Mouse (Mus musculus): ENCODE measurements around the gene Adcy7.

Adcy7 gene

DNA sequence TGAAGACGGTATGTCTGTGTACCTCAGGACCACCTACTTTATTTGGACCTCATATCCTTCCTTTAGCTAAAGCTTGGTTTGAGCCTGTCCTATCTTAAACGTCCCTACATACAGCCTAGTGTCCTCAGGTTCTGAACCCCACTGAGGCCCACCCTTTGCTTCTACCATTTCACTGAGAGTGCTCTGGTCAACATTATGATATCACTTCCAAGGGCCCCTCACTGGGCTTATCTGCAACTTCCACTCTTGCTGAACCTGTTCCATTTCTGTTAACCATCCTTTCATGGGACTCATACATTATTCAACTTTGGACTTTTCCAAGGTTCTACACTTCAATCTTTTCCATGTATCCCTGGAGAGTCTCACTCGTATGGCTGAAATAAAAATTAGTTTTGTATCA lies 62.8 kb downstream of the Adcy7 start:
- ChIA-PET POLR2A (interaction anchor here in 1 of 4 experiments (1.2 kb wide), 1 partner anchor 10 kb away, joined by 3 read pairs; no protein-coding TSS in a partner anchor), CTCF (interaction anchor here in 1 of 4 experiments (1.2 kb wide), 1 partner anchor 69 kb away, joined by 3 read pairs; no protein-coding TSS in a partner anchor)

DNA sequence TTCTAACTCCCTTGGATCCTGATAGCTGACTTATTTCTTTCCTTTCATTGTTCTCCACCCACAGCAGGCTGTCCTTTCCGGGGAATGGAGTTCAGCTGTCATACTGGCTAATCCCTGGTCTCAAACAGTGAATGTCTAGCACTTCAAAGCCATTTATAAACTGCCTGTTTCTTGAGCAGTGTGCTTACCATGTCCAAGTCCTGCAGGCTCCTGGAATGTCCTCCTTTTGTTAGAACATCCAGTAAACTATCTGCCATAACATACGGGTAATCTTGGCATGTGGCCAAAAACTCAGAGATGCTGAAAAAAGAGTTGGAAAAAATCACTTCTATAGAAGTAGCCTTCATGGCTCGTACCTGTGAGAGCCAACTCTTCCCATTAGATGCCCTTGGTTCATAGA lies 67.0 kb downstream of the Adcy7 start:
- ChIA-PET POLR2A (interaction anchor here in 2 of 4 experiments (1.3 kb wide), 2 partner anchors 11 kb away, joined by 3 to 5 read pairs; no protein-coding TSS in a partner anchor), CTCF (interaction anchor here in 1 of 4 experiments (0.6 kb wide), 1 partner anchor 21 kb away, joined by 3 read pairs; no protein-coding TSS in a partner anchor)

DNA sequence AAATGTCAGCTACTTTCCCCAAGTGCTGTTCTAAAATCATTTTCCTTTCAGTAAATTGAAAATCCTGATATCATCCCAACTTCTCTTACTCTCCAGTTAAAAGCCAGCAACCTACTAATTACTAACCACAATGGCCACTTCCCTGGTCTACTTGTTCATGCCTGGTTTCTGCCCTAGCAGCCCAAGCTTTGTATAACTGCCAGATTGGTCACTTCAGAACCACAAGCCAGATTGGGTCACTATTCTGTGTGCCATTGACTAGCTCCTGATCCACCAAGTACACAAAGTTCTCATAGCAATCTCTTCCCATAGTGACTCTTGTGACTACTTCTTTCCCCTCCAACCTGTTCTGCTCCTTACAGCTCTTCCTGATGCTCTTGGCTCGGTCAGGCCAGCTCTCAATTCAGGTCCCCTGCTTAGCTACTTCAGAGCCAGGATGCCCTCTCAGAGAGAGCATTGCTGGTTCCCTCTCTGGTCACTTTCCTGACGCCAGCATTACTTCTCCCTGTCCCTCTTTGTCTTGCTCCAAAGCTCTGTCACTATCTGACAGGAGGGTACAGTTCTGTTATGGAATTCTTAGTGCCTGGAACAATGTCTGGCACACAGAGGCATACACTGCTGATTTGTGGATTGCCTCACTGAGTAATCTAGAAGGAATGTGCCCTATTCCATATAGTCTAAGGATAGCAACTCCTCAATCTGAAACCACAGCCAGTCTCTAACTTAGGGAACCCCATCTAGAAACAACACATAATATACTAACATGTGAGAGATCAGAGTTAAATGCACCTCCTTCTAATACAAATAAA lies 67.9 kb downstream of the Adcy7 start:
- CTCF ChIA-PET = interaction anchor here in 2 of 4 experiments (0.9 kb wide), 2 partner anchors 74 kb away, joined by 3 to 4 read pairs; no protein-coding TSS in a partner anchor
- POLR2A ChIA-PET = interaction anchor here in 2 of 4 experiments (1.3 kb wide), 2 partner anchors 10 to 12 kb away, joined by 3 to 5 read pairs; no protein-coding TSS in a partner anchor

DNA sequence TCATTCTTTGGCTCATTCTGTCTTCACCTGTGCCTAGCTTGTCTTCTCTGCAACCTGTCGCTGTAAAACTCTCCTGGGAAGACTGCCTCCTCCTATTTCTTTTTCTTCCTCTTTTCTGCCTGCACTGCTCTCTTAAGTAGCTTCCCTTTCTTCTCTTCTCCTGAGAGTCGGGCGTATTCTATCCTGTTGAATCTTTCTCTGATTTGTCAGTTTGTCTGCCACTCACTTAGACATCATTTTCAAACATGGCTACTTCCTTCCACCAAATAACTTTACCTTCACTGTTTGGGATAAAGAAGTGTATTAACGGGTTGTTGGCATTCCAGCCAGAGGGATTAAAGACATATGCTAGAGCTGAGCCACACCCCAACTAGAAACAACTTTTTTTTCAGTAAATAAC lies 69.8 kb downstream of the Adcy7 start:
- ChIA-PET CTCF (interaction anchor here in 1 of 4 experiments (0.5 kb wide), 1 partner anchor 23 kb away, joined by 3 read pairs; no protein-coding TSS in a partner anchor), POLR2A (interaction anchor here in 1 of 4 experiments (0.6 kb wide), 1 partner anchor 173 kb away, joined by 3 read pairs; no protein-coding TSS in a partner anchor)

DNA sequence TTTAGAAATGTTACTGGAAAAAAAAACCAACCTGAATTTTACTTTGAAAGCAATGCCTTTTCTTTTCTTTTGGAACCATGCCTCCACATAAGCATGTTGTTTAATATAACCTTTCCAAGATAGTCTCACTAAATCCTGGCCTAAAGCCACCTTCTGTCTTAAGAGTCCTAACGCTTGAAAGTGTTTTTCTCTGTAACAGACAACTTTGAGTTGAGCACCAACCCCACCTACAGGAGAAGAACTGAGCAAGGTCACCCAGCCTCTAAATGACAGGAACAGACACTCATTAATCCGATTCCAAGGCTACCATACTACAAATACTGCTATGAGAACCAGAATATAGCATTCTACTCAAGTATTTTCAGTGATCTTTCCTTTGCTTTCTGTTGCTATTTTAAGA lies 76.8 kb downstream of the Adcy7 start:
- CTCF ChIA-PET = no interaction called here

DNA sequence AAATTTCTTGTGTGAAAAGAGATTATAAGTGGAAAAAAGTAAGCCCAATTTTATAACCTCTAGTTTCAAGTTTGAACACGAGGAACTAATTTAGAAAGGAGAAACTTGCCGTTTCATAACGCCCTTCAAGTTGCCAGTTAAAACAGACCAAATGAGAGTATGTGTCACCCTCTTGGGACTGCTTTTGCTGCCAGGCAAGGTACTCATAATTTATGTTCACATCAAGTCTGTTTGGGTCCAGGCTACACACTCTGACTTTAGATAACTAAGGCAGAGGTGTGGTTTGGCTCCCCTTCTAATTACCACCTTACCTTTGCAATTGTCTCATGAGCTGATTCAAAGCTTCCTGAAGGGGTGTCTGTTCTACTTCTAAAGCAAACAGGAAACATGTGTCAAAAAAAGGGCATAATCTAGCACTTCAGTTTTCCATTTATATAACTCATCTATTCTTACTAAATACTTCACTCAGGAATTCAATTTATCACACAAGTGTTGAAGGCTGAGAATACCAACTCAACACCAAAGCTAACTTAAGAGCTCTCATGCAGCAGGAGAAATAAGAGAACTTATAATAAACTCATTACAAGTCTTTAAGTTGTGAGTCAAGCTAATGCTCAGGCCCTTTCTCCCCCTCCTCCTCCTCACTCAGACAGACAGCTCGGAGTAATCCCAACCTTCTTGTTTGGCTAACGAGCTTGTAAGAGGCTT lies 85.2 kb downstream of the Adcy7 start:
- ChIA-PET POLR2A (interaction anchor here in 1 of 4 experiments (1.3 kb wide), 1 partner anchor 92 kb away, joined by 3 read pairs; no protein-coding TSS in a partner anchor), CTCF (no interaction called here)

More for the DNA sequence above, 76.8 kb downstream of the Adcy7 start:
- POLR2A ChIA-PET = no interaction called here

DNA sequence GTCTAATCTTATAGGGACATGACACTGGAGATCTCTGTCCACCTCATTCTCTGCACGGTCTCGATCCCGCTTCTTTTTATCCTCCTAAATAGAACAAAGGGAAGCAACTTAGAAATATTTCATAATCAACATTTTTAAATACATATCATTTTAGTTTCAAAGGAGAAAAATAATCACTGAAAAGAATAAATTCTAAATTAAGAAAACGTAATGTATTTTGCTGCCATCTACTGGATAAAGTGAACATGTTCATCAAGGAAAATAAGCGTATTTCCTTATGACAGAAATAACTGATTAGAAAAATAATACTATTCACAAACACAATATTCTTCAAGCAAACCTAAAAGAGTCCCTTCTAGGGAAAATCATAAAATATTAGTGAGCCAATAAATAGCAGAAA lies 85.7 kb downstream of the Adcy7 start:
- CTCF ChIA-PET = no interaction called here
- POLR2A ChIA-PET = interaction anchor here in 2 of 4 experiments (1.3 to 1.4 kb wide), 2 partner anchors 22 to 92 kb away, joined by 3 read pairs; no protein-coding TSS in a partner anchor

DNA sequence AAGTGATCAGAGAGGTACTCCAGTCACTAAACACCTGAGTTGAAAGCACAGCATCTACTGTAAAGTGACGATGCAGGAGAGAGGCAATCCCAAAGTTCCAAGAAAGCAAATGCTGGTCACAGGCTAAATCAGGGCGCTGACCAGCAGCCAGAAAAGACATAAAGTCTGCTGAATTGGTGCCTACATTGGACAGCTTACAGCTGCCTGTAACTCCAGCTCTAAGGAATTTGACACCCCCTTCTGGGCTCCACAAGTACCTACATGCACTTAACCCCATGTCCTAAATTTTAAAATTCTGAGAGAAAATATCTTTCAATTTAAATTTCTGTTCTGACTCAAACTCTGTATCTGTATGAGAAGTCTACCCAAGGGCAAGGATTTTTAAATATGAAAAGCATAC lies 87.8 kb downstream of the Adcy7 start:
- ChIA-PET POLR2A (interaction anchor here in 2 of 4 experiments (0.6 to 2.1 kb wide), 9 partner anchors 8 to 770 kb away, joined by 3 to 6 read pairs (median 4); partner anchors contain the start of gene Heatr3 (in 1 of the 2)), CTCF (interaction anchor here in 3 of 4 experiments (0.5 to 2.2 kb wide), 12 partner anchors 9 to 400 kb away, joined by 3 to 7 read pairs (median 3); partner anchors contain the start of gene Cyld (in 1 of the 3))

DNA sequence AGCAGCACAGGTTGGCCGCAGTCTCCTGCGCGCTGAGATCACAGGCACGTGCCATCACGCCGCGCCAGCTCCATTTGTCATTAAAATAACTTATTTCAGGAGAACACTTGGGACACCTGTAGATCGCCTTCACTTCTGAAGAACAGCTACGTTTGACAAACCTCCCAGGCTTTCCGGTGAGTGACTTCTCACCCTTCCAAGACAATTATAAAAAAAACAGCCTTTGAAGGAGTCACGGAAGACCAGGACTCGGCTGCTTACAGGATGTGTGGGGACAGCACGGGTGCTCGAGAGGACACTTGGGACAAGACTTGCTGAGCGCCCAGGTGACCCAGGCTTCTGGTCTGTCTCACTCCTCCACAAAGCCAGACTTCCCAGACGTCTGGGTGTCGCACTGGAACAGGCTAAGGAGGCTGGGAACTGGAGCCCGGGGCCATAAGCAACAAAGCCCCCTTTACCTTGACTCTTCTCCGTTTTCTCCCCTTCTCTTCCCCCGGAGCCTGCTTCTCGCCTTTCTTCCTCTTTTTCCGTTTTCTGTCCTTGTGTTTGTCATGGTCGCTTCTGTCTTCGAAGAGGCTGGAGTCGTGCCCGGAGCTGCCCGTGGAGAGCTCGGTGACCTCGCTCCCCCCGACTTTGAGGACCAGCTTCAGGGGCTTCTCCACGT lies 89.0 kb downstream of the Adcy7 start:
- CTCF ChIA-PET = interaction anchor here (0.6 to 2.2 kb wide), 11 partner anchors 88 to 499 kb away, joined by 3 to 8 read pairs (median 4); partner anchors contain the start of gene Cyld (in 1 of the 4)
- POLR2A ChIA-PET = interaction anchor here in 3 of 4 experiments (0.5 to 2.1 kb wide), 17 partner anchors 9 to 769 kb away, joined by 3 to 10 read pairs (median 4); partner anchors contain the start of gene Cnep1r1 (in 1 of the 3)

DNA sequence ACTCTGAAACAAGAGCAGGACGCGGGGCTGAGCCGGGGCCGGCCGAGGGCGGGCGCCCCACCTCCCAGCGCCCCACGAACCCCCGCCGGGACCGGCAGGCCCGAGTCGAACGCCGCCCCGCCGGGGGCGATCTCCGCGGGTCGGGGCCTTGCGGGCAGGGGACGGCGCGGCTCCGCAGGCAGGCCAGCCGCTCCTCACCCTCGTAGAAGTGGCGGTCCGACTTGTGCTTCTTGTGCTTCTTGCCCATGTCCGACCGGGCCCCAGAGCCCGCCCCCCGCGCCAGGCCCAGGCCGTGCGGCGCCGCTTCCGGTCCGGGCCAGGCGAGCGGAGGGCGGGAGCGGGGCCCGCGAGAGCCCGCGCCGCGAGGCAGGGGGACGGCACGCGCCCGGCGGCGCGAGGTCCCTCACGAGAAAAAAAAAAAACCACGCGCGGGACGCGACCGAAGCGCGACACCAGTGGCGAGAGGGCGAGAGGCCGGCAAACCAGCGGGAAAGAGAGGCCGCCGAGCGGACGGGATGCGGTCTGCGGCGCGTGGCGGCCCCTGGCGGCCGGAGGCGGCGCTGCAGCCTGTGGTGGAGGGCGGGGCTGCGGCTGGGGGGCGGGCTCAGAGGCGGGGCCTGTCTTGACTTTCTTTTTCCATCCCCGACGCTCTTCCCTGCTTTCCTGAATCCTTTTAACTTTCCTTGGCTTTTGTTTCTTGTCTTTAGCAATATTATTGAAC lies 89.7 kb downstream of the Adcy7 start, which contains the start of gene Brd7:
Gene Brd7, minus strand, starts transcription at position 487 of the 721 bp plus-strand sequence.
- POLR2A ChIA-PET = interaction anchor here in 2 of 4 experiments (1.1 to 2.1 kb wide), 7 partner anchors 8 to 588 kb away, joined by 3 to 6 read pairs (median 4); partner anchors contain the start of gene Cnep1r1 (in 1 of the 2)
- CTCF ChIA-PET = interaction anchor here in 2 of 4 experiments (0.6 to 2.1 kb wide), 8 partner anchors 89 to 499 kb away, joined by 3 to 8 read pairs (median 4); no protein-coding TSS in a partner anchor

DNA sequence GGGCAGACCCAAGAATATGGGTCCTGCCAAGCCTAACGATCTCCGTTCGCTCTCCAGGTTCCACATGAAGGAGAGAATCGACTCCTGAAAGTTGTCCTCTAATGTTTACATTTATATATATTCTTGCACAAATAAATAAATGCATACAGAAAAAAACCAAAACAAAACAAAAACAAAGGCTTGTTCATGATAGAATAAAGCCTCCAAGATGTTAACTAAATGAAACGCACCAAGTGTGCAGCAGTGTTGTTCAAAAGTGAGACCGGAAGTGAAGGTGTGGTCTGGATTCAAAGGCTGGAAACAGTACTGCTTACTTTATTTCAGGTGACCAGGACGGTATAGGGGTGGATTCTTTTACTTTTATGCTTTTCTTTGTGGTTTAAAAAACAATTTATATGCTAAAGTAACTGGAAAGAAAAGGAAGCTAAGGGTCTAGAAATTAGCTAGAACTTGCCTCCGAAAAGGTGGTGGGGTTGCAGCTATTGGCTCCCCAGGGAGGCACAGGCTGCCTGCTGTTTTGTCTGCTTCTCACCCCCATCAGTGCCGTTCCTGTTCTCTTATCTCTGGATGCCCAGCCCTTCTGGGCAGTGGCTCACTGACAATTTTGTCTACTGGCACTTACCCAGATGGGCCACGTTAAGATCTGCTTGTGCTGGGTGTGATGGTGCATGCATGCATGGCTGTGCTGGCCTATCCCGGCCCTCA lies 90.4 kb downstream of the Adcy7 start:
- ChIA-PET CTCF (interaction anchor here in 3 of 4 experiments (0.6 to 1.4 kb wide), 6 partner anchors 96 to 236 kb away, joined by 3 to 11 read pairs (median 4); no protein-coding TSS in a partner anchor), POLR2A (no interaction called here)

DNA sequence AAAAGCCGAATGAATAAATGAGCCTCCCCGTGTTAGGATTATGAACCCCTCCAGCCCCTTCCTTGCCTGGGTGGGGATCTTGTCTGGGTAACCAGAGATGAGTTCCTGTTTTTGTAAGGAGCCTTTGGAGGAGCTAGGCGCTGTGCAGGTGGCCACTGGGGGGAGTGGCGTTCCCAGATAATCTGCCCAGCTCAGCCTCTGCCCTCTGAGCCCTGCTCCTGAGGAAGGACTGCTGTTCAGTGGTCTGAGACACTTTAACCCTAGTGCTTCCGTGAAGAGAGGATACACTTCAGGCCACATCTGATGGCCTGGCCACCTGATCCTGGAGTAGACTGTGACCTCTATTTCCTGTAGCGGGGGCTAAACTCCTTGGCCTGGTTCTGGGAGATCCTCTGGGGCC lies 97.0 kb downstream of the Adcy7 start:
- POLR2A ChIA-PET = interaction anchor here in 2 of 4 experiments (0.5 to 2.0 kb wide), 3 partner anchors 8 to 823 kb away, joined by 3 to 6 read pairs (median 5); no protein-coding TSS in a partner anchor
- CTCF ChIA-PET = interaction anchor here in 3 of 4 experiments (0.6 to 1.2 kb wide), 5 partner anchors 10 to 385 kb away, joined by 3 to 4 read pairs (median 4); no protein-coding TSS in a partner anchor

DNA sequence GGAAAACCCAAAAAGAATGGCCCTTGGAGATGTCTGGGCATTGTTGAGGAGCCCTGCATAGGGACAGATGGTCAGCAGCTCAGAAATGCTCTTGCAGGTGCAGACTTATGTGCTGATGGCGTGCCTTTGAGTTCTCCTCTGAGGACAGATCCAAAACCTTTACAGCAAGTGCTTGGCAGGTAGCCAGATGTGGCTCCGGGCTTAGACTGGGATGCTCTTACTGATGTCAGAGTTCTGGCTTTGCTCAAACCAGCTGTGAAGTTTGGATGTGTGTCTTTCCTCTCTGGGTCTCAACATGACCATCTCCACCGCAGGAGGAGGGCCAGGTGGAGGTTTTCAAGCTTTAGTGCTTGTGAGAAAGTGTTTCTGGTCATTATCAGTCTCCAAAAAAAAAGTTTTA lies 97.6 kb downstream of the Adcy7 start:
- ChIA-PET POLR2A (interaction anchor here in 2 of 4 experiments (1.4 to 2.0 kb wide), 2 partner anchors 9 kb away, joined by 5 to 6 read pairs; no protein-coding TSS in a partner anchor), CTCF (interaction anchor here in 2 of 4 experiments (1.0 to 1.2 kb wide), 3 partner anchors 14 to 385 kb away, joined by 3 to 4 read pairs (median 4); no protein-coding TSS in a partner anchor)

DNA sequence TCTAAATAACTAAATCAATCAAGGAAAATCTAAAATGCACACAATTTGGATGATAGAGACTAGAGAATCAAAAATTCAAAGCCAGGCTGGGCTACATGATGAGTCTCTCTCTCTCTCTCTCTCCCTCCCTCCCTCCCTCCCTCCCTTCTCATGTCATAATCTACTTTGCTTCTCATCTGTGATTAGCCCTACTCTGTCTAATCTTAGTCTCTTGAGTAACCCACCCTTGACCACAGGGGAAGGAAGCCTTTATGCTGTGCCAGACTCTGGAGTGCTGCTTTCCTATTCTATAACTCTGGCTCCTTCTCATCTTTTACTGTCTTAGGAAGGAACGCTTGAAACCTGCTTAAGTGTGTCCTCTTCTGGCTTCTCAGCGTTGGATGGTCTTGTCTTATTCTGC lies 99.3 kb downstream of the Adcy7 start:
- POLR2A ChIA-PET = no interaction called here
- CTCF ChIA-PET = no interaction called here

DNA sequence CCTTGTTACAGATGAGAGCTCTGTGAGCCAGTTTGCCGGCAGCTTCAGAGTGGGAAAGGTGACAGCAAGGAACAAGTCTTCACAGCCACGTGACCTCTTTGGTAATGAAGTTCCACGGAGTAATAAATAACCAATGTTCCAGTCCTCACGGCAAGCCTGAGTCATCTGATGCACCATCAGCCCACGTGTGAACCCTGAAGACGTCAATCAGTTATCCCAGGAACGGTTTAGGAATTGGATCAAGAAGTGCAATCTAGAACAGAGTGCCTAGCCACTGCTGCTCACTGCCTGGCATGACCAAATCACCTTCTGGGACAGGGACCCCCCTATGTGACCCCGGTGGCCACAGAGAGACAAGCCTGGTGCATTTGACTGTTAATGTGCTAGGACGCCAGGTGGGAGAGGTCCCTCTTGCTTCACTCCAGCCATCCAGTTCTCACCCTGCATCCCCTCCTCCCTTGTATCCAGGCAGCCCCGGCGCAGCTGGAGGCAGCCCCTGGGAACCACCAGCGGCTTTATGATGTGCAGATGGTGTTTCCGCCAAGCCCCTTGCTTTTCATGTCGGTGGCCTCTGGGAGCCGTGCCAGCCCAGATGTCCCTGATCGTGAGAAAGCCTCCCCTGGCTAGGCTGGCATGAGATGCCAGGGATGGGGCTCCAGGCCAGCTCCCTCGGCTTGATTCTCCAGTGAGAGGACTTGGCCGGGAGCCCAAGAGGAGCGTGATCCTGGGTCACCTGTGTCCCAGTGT lies 104.8 kb downstream of the Adcy7 start:
- ChIA-PET POLR2A (no interaction called here), CTCF (no interaction called here)
